Mouse (Mus musculus) bone marrow, adult 2 months (tissue): ENCODE data around the gene Fam76a.

Experiments used
- CTCF ChIP-seq: fragments of 200-500 bp; IDR thresholded peaks from 2 replicates; pipeline ENCODE4 v1.5.1; 2011; ENCODE audit warnings: low read length, control low read depth; ENCODE audit not compliant: control insufficient read depth, insufficient read depth
- POLR2A ChIP-seq: fragments of 200-500 bp; IDR thresholded peaks from 2 replicates; pipeline ENCODE4 v1.6.1; 2011; ENCODE audit warnings: low read depth, mild to moderate bottlenecking, control low read depth, low read length, borderline replicate concordance; ENCODE audit not compliant: control insufficient read depth

- TF ChIP-seq POLR2A (peak; percentile 68; the same call in 1 of the 2 replicates), CTCF (no peak)
These were observed 38.1 kb downstream of the Fam76a start, which contains the start of gene Stx12 for GRCm38 (mm10) chr4:132884064-132884843.
